Mouse (Mus musculus): ENCODE measurements around the gene Tmcc3.

- TF ChIP-seq ZNF384 (IDR thresholded peaks at IDR 0.05; ENCODE audit: low read depth, low read length): no peak
- no peak for TF ChIP-seq MAFK (IDR thresholded peaks at IDR 0.05; ENCODE audit: insufficient read depth, low read depth, low read length)
- TF ChIP-seq CHD2 (IDR thresholded peaks at IDR 0.05; ENCODE audit: low read depth, low read length): no peak
- TF ChIP-seq HCFC1 (IDR thresholded peaks at IDR 0.05; ENCODE audit: borderline replicate concordance, insufficient read depth, low read length): no peak
Observed at GRCm38 (mm10) chr10:94521107-94521401, 209.3 kb downstream of the Tmcc3 start.
